In the genomic region with DNA sequence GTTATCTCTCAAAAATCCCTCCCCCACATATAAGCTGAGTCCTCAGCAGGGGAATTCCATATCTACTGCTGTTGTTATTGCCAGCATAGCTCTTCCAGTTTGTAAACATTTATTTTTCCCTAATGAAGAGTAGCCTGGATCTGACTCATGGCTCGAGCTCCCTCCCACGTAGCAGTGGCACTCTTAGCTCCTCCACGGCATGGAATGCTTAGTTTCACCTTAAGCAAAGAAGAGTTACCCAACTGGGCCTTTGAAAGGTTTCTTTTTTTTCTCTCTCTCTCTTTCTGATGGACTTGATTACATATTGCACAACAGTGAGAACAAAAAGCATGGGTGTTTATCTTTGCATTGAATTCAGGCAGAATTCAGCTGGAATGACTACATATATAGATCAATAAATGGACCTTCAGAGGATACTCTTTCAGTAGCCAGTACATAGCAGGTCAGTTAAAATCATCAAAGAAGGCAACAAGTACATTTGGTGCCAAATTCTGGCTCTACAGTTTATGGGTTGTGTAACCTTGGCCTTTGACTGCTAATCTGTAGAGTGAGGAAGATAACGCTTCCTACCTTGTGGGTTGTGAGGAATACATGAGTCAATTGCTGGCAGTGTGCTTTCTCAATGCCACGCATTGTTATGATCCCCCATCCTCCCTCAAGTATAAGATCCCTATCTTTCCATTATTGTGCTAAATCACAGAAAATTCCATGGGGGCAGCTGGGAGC, we compare ENCODE assay signal across 22 mouse cellular contexts.
DNase-seq lines count a peak whose midpoint lies in the region; ATAC-seq and TF ChIP-seq lines count a peak whose summit lies in the region.
"Had no signal": no experiment of that assay in that cellular context is flagged by ENCODE, and none has a peak within 500 bp of the region (broad histone marks: within the 10 kb centered on the region; RNA-seq: fewer than 3 reads in every experiment).

No protein-coding gene starts in this region.

- H3K36me3 ChIP-seq in liver, adult 2 months (ENCODE audit: control insufficient read depth, insufficient read depth, low read length) = no peaks in the 10 kb centered on the region
- H3K36me3 ChIP-seq in liver, embryonic 12.5 days = no peaks in the 10 kb centered on the region
- H3K36me3 ChIP-seq in C2C12 (ENCODE audit: control insufficient read depth, insufficient read depth) = no peaks in the 10 kb centered on the region
- no peaks in the 10 kb centered on the region for H3K36me3 ChIP-seq in liver, embryonic 16.5 days (ENCODE audit: control insufficient read depth, insufficient read depth)
- H3K36me3 ChIP-seq in myocyte (ENCODE audit: control insufficient read depth, insufficient read depth) = no peaks in the 10 kb centered on the region
- H3K36me3 ChIP-seq in hindbrain, embryonic 13.5 days = no peaks in the 10 kb centered on the region
- H3K36me3 ChIP-seq in forebrain, embryonic 15.5 days = no peaks in the 10 kb centered on the region
- H3K36me3 ChIP-seq: heart, embryonic 15.5 days; midbrain, embryonic 12.5 days; neural tube, embryonic 12.5 days had no signal

- no peaks in the 10 kb centered on the region for H3K27me3 ChIP-seq in liver, adult 2 months (ENCODE audit: control insufficient read depth, insufficient read depth, low read length)
- no peaks in the 10 kb centered on the region; the same call in 1 of the 2 replicates for H3K27me3 ChIP-seq in liver, embryonic 12.5 days (replicated peaks)
- no peaks in the 10 kb centered on the region for H3K27me3 ChIP-seq in C2C12 (ENCODE audit: control insufficient read depth, insufficient read depth, insufficient read length)
- H3K27me3 ChIP-seq in liver, embryonic 16.5 days (ENCODE audit: control insufficient read depth, insufficient read depth, low read depth, low read length) = no peaks in the 10 kb centered on the region
- H3K27me3 ChIP-seq in myocyte (ENCODE audit: control insufficient read depth, insufficient read depth, insufficient read length) = no peaks in the 10 kb centered on the region
- H3K27me3 ChIP-seq in hindbrain, embryonic 13.5 days = no peaks in the 10 kb centered on the region
- no peaks in the 10 kb centered on the region for H3K27me3 ChIP-seq in forebrain, embryonic 15.5 days
- H3K27me3 ChIP-seq: heart, embryonic 15.5 days; neural tube, embryonic 12.5 days had no signal

- peak overlapping the region; percentile 76 for H3K27ac ChIP-seq in liver, adult 2 months (replicated peaks; ENCODE audit: insufficient read depth, low read depth, low read length)
- no peak overlapping the region for H3K27ac ChIP-seq in liver, embryonic 12.5 days
- no peak overlapping the region; the same call in 1 of the 2 replicates for H3K27ac ChIP-seq in liver, embryonic 16.5 days (ENCODE audit: low read length)
- no peak overlapping the region for H3K27ac ChIP-seq in hindbrain, embryonic 13.5 days
- no peak overlapping the region for H3K27ac ChIP-seq in forebrain, embryonic 15.5 days (replicated peaks)
- H3K27ac ChIP-seq: heart, adult 2 months; heart, embryonic 15.5 days; hindbrain, postnatal 0 days; kidney, postnatal 0 days; layer of hippocampus, adult 2 months; midbrain, embryonic 12.5 days; neural tube, embryonic 12.5 days had no signal

- H3ac ChIP-seq in C2C12 (ENCODE audit: control insufficient read depth, insufficient read length, low read depth) (no peak overlapping the region), myocyte (ENCODE audit: control insufficient read depth, insufficient read length) (no peak overlapping the region)

- no peak for ATAC-seq in liver, embryonic 12.5 days
- peak; percentile 62 for ATAC-seq in liver, embryonic 16.5 days (ENCODE audit: low read depth)
- no peak for ATAC-seq in hindbrain, embryonic 13.5 days (ENCODE audit: low FRiP score)
- ATAC-seq in forebrain, embryonic 15.5 days (replicated peaks) = no peak
- ATAC-seq: activated CD4-positive, CD25-positive, alpha-beta regulatory T cell, adult 4 months; forebrain, embryonic 14.5 days; hindbrain, postnatal 0 days had no signal

- no peak overlapping the region for H3K4me3 ChIP-seq in liver, adult 2 months (ENCODE audit: insufficient read depth, low read depth, low read length)
- H3K4me3 ChIP-seq in liver, embryonic 12.5 days = no peak overlapping the region
- H3K4me3 ChIP-seq in C2C12 (ENCODE audit: insufficient read depth, poor library complexity, severe bottlenecking) (no peak overlapping the region), myocyte (no peak overlapping the region)
- H3K4me3 ChIP-seq in liver, embryonic 16.5 days (ENCODE audit: low read depth, low read length) = no peak overlapping the region
- no peak overlapping the region for H3K4me3 ChIP-seq in hindbrain, embryonic 13.5 days
- no peak overlapping the region for H3K4me3 ChIP-seq in forebrain, embryonic 15.5 days
- H3K4me3 ChIP-seq: erythroblast, embryonic 14.5 days; heart, adult 2 months; heart, embryonic 15.5 days; layer of hippocampus, adult 2 months; midbrain, embryonic 12.5 days; neural tube, embryonic 12.5 days had no signal

- H3K9me3 ChIP-seq in liver, embryonic 12.5 days (replicated peaks) = no peaks in the 10 kb centered on the region
- no peaks in the 10 kb centered on the region for H3K9me3 ChIP-seq in liver, embryonic 16.5 days (replicated peaks; ENCODE audit: control insufficient read depth, low read length)
- no peaks in the 10 kb centered on the region for H3K9me3 ChIP-seq in hindbrain, embryonic 13.5 days
- no peaks in the 10 kb centered on the region for H3K9me3 ChIP-seq in forebrain, embryonic 15.5 days
- H3K9me3 ChIP-seq: heart, embryonic 15.5 days; midbrain, embryonic 12.5 days; neural tube, embryonic 12.5 days had no signal

- TF ChIP-seq CTCF in liver, adult 2 months (IDR thresholded peaks at IDR 0.05; ENCODE audit: low read depth, low read length) = no peak
- TF ChIP-seq CTCF in C2C12 (IDR thresholded peaks at IDR 0.05; ENCODE audit: control insufficient read depth, insufficient read depth, insufficient read length) = no peak

- no peak overlapping the region for H3K4me2 ChIP-seq in liver, embryonic 12.5 days
- H3K4me2 ChIP-seq in liver, embryonic 16.5 days (ENCODE audit: low read depth, low read length) = no peak overlapping the region
- H3K4me2 ChIP-seq in myocyte (ENCODE audit: low read depth) = peak overlapping the region; percentile 18
- no peak overlapping the region for H3K4me2 ChIP-seq in hindbrain, embryonic 13.5 days
- H3K4me2 ChIP-seq in forebrain, embryonic 15.5 days (replicated peaks) = no peak overlapping the region
- H3K4me2 ChIP-seq: heart, embryonic 15.5 days; midbrain, embryonic 12.5 days; neural tube, embryonic 12.5 days had no signal

- no peaks in the 10 kb centered on the region for H3K79me2 ChIP-seq in liver, adult 2 months (ENCODE audit: control insufficient read depth, insufficient read depth, low read length)
- H3K79me2 ChIP-seq in C2C12 (ENCODE audit: control insufficient read depth, insufficient read depth) (no peaks in the 10 kb centered on the region), myocyte (ENCODE audit: control insufficient read depth, insufficient read depth) (no peaks in the 10 kb centered on the region)

- no peak for TF ChIP-seq POLR2A in liver, adult 2 months (IDR thresholded peaks at IDR 0.05; ENCODE audit: extremely low read depth, insufficient read depth, low read length)
- no peak for TF ChIP-seq POLR2A in myocyte (IDR thresholded peaks at IDR 0.05; ENCODE audit: insufficient read length, low read depth)

- peaks cover 2% of the 10 kb centered on the region; the same call in 1 of the 2 replicates for H3K4me1 ChIP-seq in liver, adult 2 months (ENCODE audit: control insufficient read depth, insufficient read depth, low read length)
- no peaks in the 10 kb centered on the region for H3K4me1 ChIP-seq in liver, embryonic 12.5 days
- H3K4me1 ChIP-seq in liver, embryonic 16.5 days (ENCODE audit: control insufficient read depth, low read depth, low read length) = no peaks in the 10 kb centered on the region
- no peaks in the 10 kb centered on the region for H3K4me1 ChIP-seq in hindbrain, embryonic 13.5 days (replicated peaks)
- H3K4me1 ChIP-seq in forebrain, embryonic 15.5 days = no peaks in the 10 kb centered on the region
- H3K4me1 ChIP-seq: heart, embryonic 15.5 days; midbrain, embryonic 12.5 days; neural tube, embryonic 12.5 days had no signal

- peak; percentile 75 for DNase-seq in liver, adult 2 months (ENCODE audit: extremely low read depth, low read depth, low spot score)
- DNase-seq: cerebellum, adult 9-10 months; gastrocnemius, postnatal 14 days; heart, adult 2 months; heart, postnatal 4 days; kidney, adult 18-20 months; thymus, adult 2 months had no signal

- 5% methylated on average over 5 of the region's 5 CpGs for WGBS in liver, adult 2 months
- WGBS in liver, embryonic 12.5 days (ENCODE audit: insufficient replicate concordance) = 58% methylated on average over 5 of the region's 5 CpGs
- 60% methylated on average over 5 of the region's 5 CpGs for WGBS in liver, embryonic 16.5 days (ENCODE audit: insufficient replicate concordance)
- WGBS in hindbrain, embryonic 13.5 days = 96% methylated on average over 5 of the region's 5 CpGs
- WGBS in forebrain, embryonic 15.5 days = 84% methylated on average over 5 of the region's 5 CpGs

- no peaks in the 10 kb centered on the region for H3K79me3 ChIP-seq in C2C12 (ENCODE audit: low read depth)

- no peak overlapping the region for H3K9ac ChIP-seq in liver, adult 2 months (ENCODE audit: low read depth, low read length)
- H3K9ac ChIP-seq in liver, embryonic 12.5 days = no peak overlapping the region
- no peak overlapping the region for H3K9ac ChIP-seq in liver, embryonic 16.5 days (ENCODE audit: low read depth, low read length)
- H3K9ac ChIP-seq in hindbrain, embryonic 13.5 days = no peak overlapping the region
- H3K9ac ChIP-seq in forebrain, embryonic 15.5 days (replicated peaks) = no peak overlapping the region
- H3K9ac ChIP-seq: heart, embryonic 15.5 days; midbrain, embryonic 12.5 days; neural tube, embryonic 12.5 days had no signal

TF ChIP-seq in C2C12, 6 proteins besides CTCF, POLR2A, EP300 and RAD21:
- TF ChIP-seq MYOG (IDR thresholded peaks at IDR 0.05; ENCODE audit: control insufficient read depth, extremely low read depth, insufficient read length) (no peak), CEBPB (IDR thresholded peaks at IDR 0.05; ENCODE audit: low read depth) (peak; percentile 2), FOSL1 (IDR thresholded peaks at IDR 0.05; ENCODE audit: insufficient read depth, low read length, poor library complexity, severe bottlenecking) (no peak), MAX (IDR thresholded peaks at IDR 0.05) (no peak), MYOD1 (IDR thresholded peaks at IDR 0.05; ENCODE audit: control insufficient read depth, insufficient read length, low read depth) (no peak)

TF ChIP-seq in myocyte, 11 proteins besides CTCF, POLR2A, EP300 and RAD21:
- TF ChIP-seq REST (IDR thresholded peaks at IDR 0.05; ENCODE audit: insufficient read depth, insufficient read length) (no peak), TCF3 (IDR thresholded peaks at IDR 0.05; ENCODE audit: insufficient read length, low read depth) (no peak), MYOG (IDR thresholded peaks at IDR 0.05; ENCODE audit: control insufficient read depth in 1 of 3, insufficient read depth in 1 of 3, insufficient read length in 2 of 3, low read depth in 2 of 3) (no peak), TCF12 (IDR thresholded peaks at IDR 0.05; ENCODE audit: insufficient read depth, poor library complexity, severe bottlenecking) (no peak), E2F4 (IDR thresholded peaks at IDR 0.05; ENCODE audit: insufficient read depth) (no peak), POLR2AphosphoS2 (IDR thresholded peaks at IDR 0.05; ENCODE audit: insufficient read length, low read depth) (no peak)
